Mouse (Mus musculus) ovary, postnatal 14 days (tissue): ENCODE measurements around the gene A230050P20Rik.

ENCODE experiments used
- DNase-seq: peaks from one replicate; pipeline ENCODE4 v3.0.0; 2022; ENCODE audit warnings: low spot score

Gene A230050P20Rik

GRCm38 (mm10) chr9:20875021-20875790 lies 6.8 kb downstream of the A230050P20Rik start:
- no peak for DNase-seq

DNA sequence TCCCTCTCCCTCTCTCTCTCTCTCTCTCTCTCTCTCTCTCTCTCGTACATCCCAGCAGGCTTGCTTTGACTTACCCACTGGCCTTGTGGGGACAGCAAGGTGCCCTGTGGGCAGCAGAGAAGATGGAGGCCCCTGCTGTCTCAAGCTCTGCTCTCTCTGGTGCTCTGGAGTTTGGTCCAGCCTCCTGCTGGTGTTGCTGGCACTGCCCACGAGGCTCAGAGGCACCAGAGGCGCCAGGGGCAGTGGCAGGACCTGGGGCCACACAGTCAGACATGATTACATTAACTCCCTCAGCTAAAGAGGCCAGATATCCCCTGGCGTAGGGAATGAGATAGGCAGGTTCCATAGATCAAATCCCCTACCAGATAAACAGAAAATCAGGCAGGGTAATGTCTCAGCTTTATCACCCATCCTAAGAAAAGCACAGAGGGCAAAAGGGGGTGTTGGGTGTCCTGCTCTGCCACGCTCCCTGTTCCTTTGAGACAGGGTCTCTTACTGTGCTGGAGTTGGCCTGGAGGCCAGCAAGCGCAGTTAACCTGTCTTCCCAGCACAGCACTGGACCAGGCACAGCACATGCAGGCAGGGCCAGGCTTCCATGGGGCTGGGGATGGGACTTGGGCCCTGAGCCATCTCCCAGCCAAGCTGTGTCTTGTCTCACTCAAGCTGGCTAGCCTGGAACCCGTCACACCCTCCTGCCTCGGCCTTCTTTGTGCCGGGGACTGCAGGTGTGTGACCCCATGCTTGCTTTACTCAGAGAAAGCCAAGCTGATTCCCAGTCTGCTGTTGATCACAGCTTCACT lies 8.1 kb downstream of the A230050P20Rik start:
- DNase-seq: no peak

DNA sequence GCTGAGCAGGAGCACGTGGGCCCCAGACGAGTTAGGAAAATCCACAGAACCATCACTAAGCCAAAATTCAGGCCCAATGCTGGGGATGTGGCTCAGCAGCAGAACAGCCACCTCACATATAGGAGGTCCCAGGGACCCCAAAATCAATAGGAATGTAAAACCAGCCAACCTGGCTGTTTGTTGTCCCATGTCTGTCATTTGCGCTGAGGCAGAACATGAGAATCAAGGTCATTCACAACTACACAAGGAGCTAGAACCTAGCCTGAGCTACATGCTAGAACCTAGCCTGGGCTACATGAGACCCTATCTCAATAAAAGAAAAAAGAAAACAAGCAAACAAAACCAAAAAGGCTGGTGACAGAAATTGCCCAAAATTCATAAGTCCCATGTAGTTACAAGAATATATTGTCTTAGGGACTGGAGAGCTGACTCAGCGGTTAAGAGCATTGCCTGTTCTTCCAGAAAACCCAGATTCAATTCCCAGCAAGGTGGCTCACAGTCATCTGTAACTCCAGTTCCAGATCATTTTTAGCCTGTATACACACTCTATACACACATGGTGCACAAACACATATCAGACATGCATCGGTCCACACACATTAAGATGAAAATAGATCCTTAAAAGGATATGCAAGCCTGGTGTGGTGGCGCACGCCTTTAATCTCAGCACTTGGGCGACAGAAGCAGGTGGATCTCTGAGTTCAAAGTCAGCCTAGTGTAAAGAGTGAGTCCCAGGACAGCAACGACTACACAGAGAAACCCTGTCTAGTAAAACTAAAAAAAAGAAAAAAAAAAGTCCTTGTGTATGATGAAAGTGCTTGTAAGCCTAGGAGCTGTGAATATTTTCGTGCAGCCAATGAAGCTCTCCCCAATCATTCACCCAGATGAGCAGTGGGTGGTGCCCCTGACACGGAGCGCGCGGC lies 8.9 kb downstream of the A230050P20Rik start:
- DNase-seq: no peak

GRCm38 (mm10) chr9:20878041-20878709 lies 9.7 kb downstream of the A230050P20Rik start:
- peak; percentile 99 for DNase-seq

DNA sequence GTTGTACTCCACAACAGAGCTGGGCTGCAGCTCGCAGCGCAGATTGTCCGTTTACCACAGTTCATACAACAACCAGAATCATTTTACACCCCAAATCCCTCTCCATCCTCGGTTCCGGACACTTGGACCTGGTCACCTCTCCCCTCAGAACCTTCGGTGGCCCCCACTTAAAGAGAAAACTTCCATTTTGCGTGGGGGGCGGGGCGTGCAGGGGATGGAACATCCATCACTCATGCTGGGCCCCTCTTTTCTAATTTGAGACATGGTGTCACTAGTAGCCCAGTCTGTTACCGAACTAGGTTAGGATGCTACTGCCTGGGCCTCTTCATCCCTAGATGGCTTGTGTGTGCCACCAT lies 10.2 kb downstream of the A230050P20Rik start:
- DNase-seq: no peak

DNA sequence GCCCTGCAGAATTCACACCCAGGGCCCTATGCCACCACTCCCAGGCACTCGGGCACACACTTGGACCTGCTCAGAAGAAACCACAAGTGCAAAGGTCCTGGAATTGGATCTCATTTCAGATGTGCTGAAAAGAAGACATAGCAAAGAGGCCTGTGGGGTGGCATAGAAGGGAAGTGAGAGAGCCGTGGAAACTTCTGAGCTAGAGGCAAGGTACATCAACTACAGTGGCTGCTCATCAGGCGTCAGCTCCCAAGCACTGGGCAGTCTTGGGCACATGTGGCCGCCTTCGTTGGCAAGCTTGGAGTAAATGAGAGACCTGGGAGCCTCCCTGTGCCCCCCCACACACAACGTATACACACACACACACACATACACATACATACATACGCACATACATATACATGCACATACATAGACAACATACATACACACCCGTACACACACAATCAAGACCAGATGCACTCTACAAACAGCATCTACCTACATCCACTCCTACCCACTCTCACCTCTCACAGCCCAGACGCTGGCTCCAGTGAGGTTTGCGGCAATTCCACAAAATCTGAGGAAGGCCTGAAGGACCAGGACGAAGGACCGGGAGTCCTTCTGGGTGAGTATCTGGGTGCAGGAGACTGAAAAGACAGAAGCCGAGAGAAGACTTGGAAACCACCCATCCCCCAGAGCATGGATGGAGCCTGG lies 10.8 kb downstream of the A230050P20Rik start, which contains the start of gene Angptl6:
Angptl6 (minus strand) TSS at position 631 of the 696 bp plus-strand sequence.
- DNase-seq: no peak

- no peak for DNase-seq
Measured at GRCm38 (mm10) chr9:20886563-20886962, 18.1 kb downstream of the A230050P20Rik start.

DNA sequence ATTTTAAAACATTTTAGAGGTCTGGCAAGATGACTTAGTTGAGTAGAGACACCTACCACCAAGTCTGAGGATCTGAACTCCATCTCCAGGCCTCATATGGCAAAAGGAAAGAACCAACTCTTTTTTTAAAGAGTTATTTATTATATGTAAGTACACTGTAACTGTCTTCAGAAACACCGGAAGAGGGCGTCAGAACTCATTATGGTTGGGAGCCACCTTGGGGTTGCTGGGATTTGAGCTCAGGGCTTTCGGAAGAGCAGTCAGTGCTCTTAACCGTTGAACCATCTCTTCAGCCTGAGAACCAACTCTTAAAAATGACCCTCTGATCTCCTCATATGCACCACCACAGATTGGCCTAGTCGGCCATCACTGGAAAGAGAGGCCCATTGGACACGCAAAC lies 18.7 kb downstream of the A230050P20Rik start:
- DNase-seq: no peak

GRCm38 (mm10) chr9:20887704-20888385 lies 19.4 kb downstream of the A230050P20Rik start, which contains the start of gene Ppan:
Ppan (plus strand) TSS chr9:20888175.
- peak; percentile 83 for DNase-seq

- no peak for DNase-seq
Measured at GRCm38 (mm10) chr9:20888386-20888765, 19.9 kb downstream of the A230050P20Rik start.

- no peak for DNase-seq
Measured at GRCm38 (mm10) chr9:20889185-20890141, 21.0 kb downstream of the A230050P20Rik start.

GRCm38 (mm10) chr9:20890411-20890810 lies 22.0 kb downstream of the A230050P20Rik start:
- DNase-seq: no peak

DNA sequence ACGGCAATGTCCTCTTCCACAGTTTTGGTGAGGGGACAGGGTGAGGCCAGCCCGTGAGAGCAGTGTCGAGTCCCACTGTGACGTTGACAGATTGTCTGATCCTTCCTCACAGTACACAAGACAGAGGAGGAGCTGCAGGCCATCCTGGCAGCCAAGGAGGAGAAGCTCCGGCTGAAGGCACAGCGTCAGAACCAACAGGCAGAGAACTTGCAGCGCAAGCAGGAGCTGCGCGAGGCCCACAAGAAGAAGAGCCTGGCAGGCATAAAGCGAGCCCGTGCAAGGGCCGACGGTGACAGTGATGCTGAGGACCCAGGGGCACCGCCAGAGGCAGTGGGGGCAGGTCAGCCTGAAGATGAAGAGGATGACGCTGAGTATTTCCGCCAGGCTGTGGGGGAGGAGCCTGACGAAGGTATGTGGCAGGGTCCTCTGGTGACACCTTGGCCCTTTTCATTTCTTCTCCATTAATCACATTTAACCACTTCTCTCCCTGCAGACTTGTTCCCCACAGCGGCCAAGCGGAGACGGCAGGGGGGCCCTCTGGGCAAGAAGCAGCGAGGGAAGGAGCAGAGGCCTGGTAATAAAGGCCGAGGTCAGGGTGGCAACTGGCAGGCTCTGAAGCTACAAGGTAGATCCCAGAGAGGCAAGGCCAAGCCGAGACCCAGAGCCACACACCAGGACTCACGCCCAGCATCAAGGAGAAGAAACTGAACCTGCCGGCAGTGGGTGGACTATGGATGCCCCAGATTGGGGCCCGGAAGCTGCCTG lies 23.1 kb downstream of the A230050P20Rik start:
- no peak for DNase-seq

GRCm38 (mm10) chr9:20892104-20892653 lies 23.7 kb downstream of the A230050P20Rik start:
- no peak for DNase-seq

- DNase-seq: no peak
Measured at GRCm38 (mm10) chr9:20893069-20893468, 24.6 kb downstream of the A230050P20Rik start.

DNA sequence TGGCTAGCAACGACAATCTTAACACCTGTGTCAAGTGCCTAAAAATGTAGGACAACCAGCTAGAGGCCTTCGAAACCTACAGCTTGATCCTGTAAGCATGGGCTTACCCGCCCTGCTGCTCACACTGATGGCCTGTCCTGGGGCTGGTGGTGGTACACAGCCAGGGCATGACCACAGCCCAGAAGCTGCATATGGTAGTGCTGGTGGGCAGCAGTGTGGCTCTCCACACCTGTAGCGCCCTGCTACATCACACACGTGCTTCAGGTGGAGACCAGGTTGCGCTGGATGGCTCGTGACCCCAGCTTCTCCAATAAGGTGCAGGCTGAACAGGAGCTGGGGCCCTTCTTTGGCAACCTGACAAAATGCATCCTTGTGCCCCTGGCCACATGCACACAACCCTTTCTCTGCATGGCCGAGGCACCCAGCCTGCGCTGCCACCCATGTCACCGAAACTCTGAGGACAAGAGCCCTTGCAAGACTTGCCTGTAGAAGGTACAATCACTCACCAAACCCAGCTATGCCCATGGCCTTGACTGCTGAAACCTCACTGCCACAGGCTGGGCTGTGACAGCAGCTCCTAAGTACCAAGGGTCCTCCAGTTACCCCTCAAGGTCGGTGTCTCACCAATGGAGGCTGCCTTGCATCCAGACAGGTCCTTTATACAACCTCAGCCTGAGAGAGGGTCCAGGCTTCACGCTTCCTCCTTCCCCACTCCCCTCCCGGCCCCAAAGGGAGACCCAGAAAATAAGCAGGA lies 25.3 kb downstream of the A230050P20Rik start:
- DNase-seq: no peak

DNA sequence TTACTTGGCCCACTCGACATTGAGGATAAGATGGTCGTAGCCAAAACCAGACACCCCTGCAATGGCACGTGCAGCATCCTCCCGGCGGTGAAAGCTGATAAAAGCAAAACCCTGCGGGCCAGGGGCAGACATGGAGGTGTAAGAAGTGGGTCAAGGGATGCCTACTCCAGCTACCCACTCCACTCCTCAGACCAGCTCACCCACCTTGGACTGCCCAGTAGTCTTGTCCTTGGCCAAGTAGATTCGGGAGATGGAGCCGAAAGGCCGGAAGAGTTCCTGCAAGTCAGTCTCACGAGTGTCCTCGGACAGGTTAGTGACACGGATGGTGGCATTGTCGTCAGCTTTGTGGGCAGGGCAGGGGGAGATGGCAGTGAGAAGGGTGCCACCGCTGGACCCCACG lies 26.2 kb downstream of the A230050P20Rik start:
- no peak for DNase-seq
